Comparison of ENCODE assay signal across 35 mouse cellular contexts in the genomic region with DNA sequence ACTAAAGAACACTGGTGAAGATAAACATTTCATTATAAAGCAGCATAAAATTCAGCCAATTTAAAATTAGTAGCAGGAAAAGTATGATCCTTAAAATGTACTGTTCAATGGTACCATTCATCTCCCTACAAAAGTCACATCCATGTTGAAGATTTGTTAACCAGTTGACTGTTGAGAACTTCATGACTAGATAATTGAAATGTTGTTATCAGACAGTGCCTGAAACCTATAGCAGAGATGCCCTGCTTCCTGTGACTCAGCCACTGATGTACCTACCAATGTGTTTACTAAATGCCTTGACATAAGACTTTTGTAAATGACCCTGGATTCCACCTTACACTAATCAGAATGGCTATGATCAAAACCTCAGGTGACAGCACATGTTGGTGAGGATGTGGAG.
"Had no signal": no experiment of that assay in that cellular context is flagged by ENCODE, and none has a peak within 500 bp of the region (broad histone marks: within the 10 kb centered on the region; RNA-seq: fewer than 3 reads in every experiment).

No protein-coding gene starts in this region.

- H3K4me2 ChIP-seq: heart, embryonic 11.5 days; heart, embryonic 13.5 days; heart, embryonic 15.5 days; hindbrain, embryonic 12.5 days; hindbrain, embryonic 13.5 days; hindbrain, embryonic 14.5 days; hindbrain, embryonic 15.5 days; intestine, embryonic 15.5 days; kidney, embryonic 15.5 days had no signal

- ATAC-seq: hindbrain, embryonic 16.5 days; hindbrain, postnatal 0 days; inflammation-experienced regulatory T-cells, adult 6 months; intestine, embryonic 15.5 days; intestine, embryonic 16.5 days; intestine, postnatal 0 days had no signal

- H3K27ac ChIP-seq: heart, embryonic 10.5 days; heart, embryonic 13.5 days; heart, embryonic 15.5 days; hindbrain, embryonic 10.5 days; hindbrain, embryonic 12.5 days; hindbrain, embryonic 13.5 days; hindbrain, embryonic 14.5 days; hindbrain, embryonic 15.5 days; hindbrain, postnatal 0 days; intestine, embryonic 15.5 days; kidney, embryonic 15.5 days; kidney, postnatal 0 days; layer of hippocampus, adult 2 months; left cerebral cortex, adult 2 months had no signal

- DNase-seq: heart, postnatal 10 days; heart, postnatal 14 days; heart, postnatal 36 days; heart, postnatal 4 days; kidney, adult 11 months; kidney, adult 18-20 months; kidney, adult 2 months; kidney, adult 8-10 months; kidney, adult 9 months; kidney, postnatal 10 days; kidney, postnatal 14 days; kidney, postnatal 25 days; kidney, postnatal 36 days; kidney, postnatal 4 days; layer of hippocampus, adult 9-11 months; layer of hippocampus, postnatal 36 days had no signal

- H3K27me3 ChIP-seq: heart, embryonic 13.5 days; heart, embryonic 15.5 days; hindbrain, embryonic 12.5 days; hindbrain, embryonic 13.5 days; hindbrain, embryonic 15.5 days; intestine, embryonic 15.5 days; kidney, embryonic 15.5 days had no signal

- H3K9ac ChIP-seq: heart, embryonic 13.5 days; heart, embryonic 15.5 days; hindbrain, embryonic 12.5 days; hindbrain, embryonic 13.5 days; hindbrain, embryonic 14.5 days; hindbrain, embryonic 15.5 days; intestine, embryonic 15.5 days; kidney, embryonic 15.5 days had no signal

- H3K4me3 ChIP-seq: heart, embryonic 10.5 days; heart, embryonic 13.5 days; heart, embryonic 15.5 days; hindbrain, embryonic 10.5 days; hindbrain, embryonic 12.5 days; hindbrain, embryonic 13.5 days; hindbrain, embryonic 15.5 days; intestine, embryonic 15.5 days; kidney, embryonic 15.5 days; layer of hippocampus, adult 2 months; left cerebral cortex, adult 2 months had no signal

- H3K36me3 ChIP-seq: heart, embryonic 10.5 days; heart, embryonic 13.5 days; heart, embryonic 15.5 days; hindbrain, embryonic 10.5 days; hindbrain, embryonic 12.5 days; hindbrain, embryonic 13.5 days; hindbrain, embryonic 15.5 days; intestine, embryonic 15.5 days; kidney, embryonic 15.5 days had no signal

- H3K9me3 ChIP-seq: heart, embryonic 10.5 days; heart, embryonic 15.5 days; hindbrain, embryonic 13.5 days; hindbrain, embryonic 15.5 days; intestine, embryonic 15.5 days; kidney, embryonic 15.5 days had no signal

- H3K4me1 ChIP-seq: heart, embryonic 10.5 days; heart, embryonic 13.5 days; heart, embryonic 15.5 days; hindbrain, embryonic 10.5 days; hindbrain, embryonic 12.5 days; hindbrain, embryonic 13.5 days; hindbrain, embryonic 15.5 days; intestine, embryonic 15.5 days; kidney, embryonic 15.5 days had no signal
